Mouse (Mus musculus): ENCODE data around the gene Galk1.

- TF ChIP-seq HCFC1 (IDR thresholded peaks at IDR 0.05; ENCODE audit: borderline replicate concordance, insufficient read depth, low read length) (no peak), ZC3H11A (IDR thresholded peaks at IDR 0.05; ENCODE audit: borderline replicate concordance, low read depth, low read length) (no peak), MAFK (IDR thresholded peaks at IDR 0.05; ENCODE audit: insufficient read depth, low read depth, low read length) (no peak), ZNF384 (IDR thresholded peaks at IDR 0.05; ENCODE audit: low read depth, low read length) (no peak)
These were observed 2.9 kb downstream of the Galk1 start for GRCm38 (mm10) chr11:116009661-116010060.

All from ES-E14 (cell line).